Mouse (Mus musculus) liver, embryonic 13.5 days (tissue): ENCODE results near the gene Spata18. TPM values are rescaled to one million over a fixed set of nuclear protein-coding genes. Genes with fewer than 3 reads are reported as not detected.

Experiments used
- ATAC-seq: fragments of 200-750 bp; cut with Nextera tagmentation; 2 replicates; pipeline ENCODE4 v1.8.0; 2017; ENCODE audit warnings: low read depth, mild to moderate bottlenecking, moderate number of reproducible peaks, moderate library complexity
- DNase-seq: peaks from one replicate; pipeline ENCODE4 v3.0.0; 2022
- H3K27ac ChIP-seq: fragments of 300-500 bp; sonication (generic); 2 replicates; pipeline ENCODE4 v1.5.1; 2015; ENCODE audit warnings: moderate library complexity, mild to moderate bottlenecking, inconsistent platforms
- H3K27me3 ChIP-seq: fragments of 300-500 bp; sonication (generic); 2 replicates; pipeline ENCODE4 v1.6.1; 2015; ENCODE audit warnings: mild to moderate bottlenecking, inconsistent platforms
- H3K36me3 ChIP-seq: fragments of 300-500 bp; sonication (generic); 2 replicates; pipeline ENCODE4 v1.6.1; 2015; ENCODE audit warnings: mild to moderate bottlenecking, inconsistent platforms
- H3K4me1 ChIP-seq: fragments of 300-500 bp; sonication (generic); replicated peaks from 2 replicates; pipeline ENCODE4 v1.6.1; 2015; ENCODE audit warnings: inconsistent platforms
- H3K4me2 ChIP-seq: fragments of 300-500 bp; sonication (generic); 2 replicates; pipeline ENCODE4 v1.6.1; 2015; ENCODE audit warnings: inconsistent platforms, mild to moderate bottlenecking, moderate library complexity
- H3K4me3 ChIP-seq: fragments of 300-500 bp; sonication (generic); replicated peaks from 2 replicates; pipeline ENCODE4 v1.5.1; 2015; ENCODE audit warnings: mild to moderate bottlenecking, inconsistent platforms
- H3K9ac ChIP-seq: fragments of 300-500 bp; sonication (generic); 2 replicates; pipeline ENCODE4 v1.6.1; 2015; ENCODE audit warnings: mild to moderate bottlenecking, inconsistent platforms
- H3K9me3 ChIP-seq: fragments of 300-500 bp; sonication (generic); replicated peaks from 2 replicates; pipeline ENCODE4 v1.6.1; 2016; ENCODE audit warnings: inconsistent platforms
- WGBS: fragments of 180-500 bp; shearing (Covaris S2); methylation state at CpG from one replicate; pipeline ENCODE4 v1.1.7; 2015; ENCODE audit not compliant: insufficient replicate concordance; 5-methylcytosine and 5-hydroxymethylcytosine counted together
- polyA plus RNA-seq: library from polyadenylated mRNA; unstranded; fragments of >200 nt; fragmentation: Nextera tagmentation; extraction: Ambion mirVana; gene quantifications from 2 replicates; pipeline ENCODE4 v1.2.1, GENCODE M21; 2015

Spata18 gene
- polyA plus RNA-seq, 1 experiment from 2014 or later, result not detected

- ATAC-seq (no peak), DNase-seq (no peak)
- H3K36me3 ChIP-seq, result no peaks in the 10 kb centered on the region
- H3K27ac ChIP-seq, result no peak overlapping the region
- H3K9ac ChIP-seq, result no peak overlapping the region
- no peaks in the 10 kb centered on the region for H3K9me3 ChIP-seq
- WGBS, result 52% methylated on average over 4 of the region's 4 CpGs
- H3K4me1 ChIP-seq, result no peaks in the 10 kb centered on the region
- H3K4me3 ChIP-seq, result no peak overlapping the region
- no peak overlapping the region for H3K4me2 ChIP-seq
- no peaks in the 10 kb centered on the region for H3K27me3 ChIP-seq
These were observed 43.3 kb downstream of the Spata18 start for GRCm38 (mm10) chr5:73694254-73695015.

- Histone ChIP-seq H3K4me1 (no peaks in the 10 kb centered on the region), H3K27ac (no peak overlapping the region), H3K27me3 (no peaks in the 10 kb centered on the region), H3K4me2 (no peak overlapping the region), H3K4me3 (no peak overlapping the region), H3K9ac (no peak overlapping the region), H3K36me3 (no peaks in the 10 kb centered on the region), H3K9me3 (no peaks in the 10 kb centered on the region)
- 53% methylated on average over 4 of the region's 4 CpGs for WGBS
- DNase-seq (no peak), ATAC-seq (no peak)
These were observed 46.5 kb downstream of the Spata18 start for GRCm38 (mm10) chr5:73697700-73698099.

GRCm38 (mm10) chr5:73701063-73701890, 50.1 kb downstream of the Spata18 start:
- H3K9me3 ChIP-seq, result no peaks in the 10 kb centered on the region
- no peak overlapping the region for H3K9ac ChIP-seq
- H3K27ac ChIP-seq, result no peak overlapping the region
- no peak overlapping the region for H3K4me2 ChIP-seq
- no peak overlapping the region for H3K4me3 ChIP-seq
- DNase-seq (no peak), ATAC-seq (no peak)
- H3K4me1 ChIP-seq, result no peaks in the 10 kb centered on the region
- 63% methylated on average over 17 of the region's 17 CpGs for WGBS
- H3K36me3 ChIP-seq, result no peaks in the 10 kb centered on the region
- H3K27me3 ChIP-seq, result no peaks in the 10 kb centered on the region

GRCm38 (mm10) chr5:73701946-73702710, 50.9 kb downstream of the Spata18 start:
- ATAC-seq (no peak), DNase-seq (no peak)
- no peak overlapping the region for H3K4me3 ChIP-seq
- no peaks in the 10 kb centered on the region for H3K9me3 ChIP-seq
- H3K27ac ChIP-seq, result no peak overlapping the region
- WGBS, result 65% methylated on average over 12 of the region's 12 CpGs
- no peaks in the 10 kb centered on the region for H3K27me3 ChIP-seq
- no peak overlapping the region for H3K4me2 ChIP-seq
- no peak overlapping the region for H3K9ac ChIP-seq
- no peaks in the 10 kb centered on the region for H3K36me3 ChIP-seq
- no peaks in the 10 kb centered on the region for H3K4me1 ChIP-seq

- whole genome bisulfite sequencing, result 76% methylated on average over 4 of the region's 4 CpGs
- Histone ChIP-seq H3K4me2 (no peak overlapping the region), H3K9me3 (no peaks in the 10 kb centered on the region), H3K27ac (no peak overlapping the region), H3K9ac (no peak overlapping the region), H3K27me3 (no peaks in the 10 kb centered on the region), H3K4me1 (no peaks in the 10 kb centered on the region), H3K4me3 (no peak overlapping the region), H3K36me3 (no peaks in the 10 kb centered on the region)
- ATAC-seq (no peak), DNase-seq (no peak)
These were observed 51.9 kb downstream of the Spata18 start for GRCm38 (mm10) chr5:73703096-73703495.

GRCm38 (mm10) chr5:73704263-73704662, 53.1 kb downstream of the Spata18 start:
- DNase-seq (no peak), ATAC-seq (no peak)
- Histone ChIP-seq H3K9me3 (no peaks in the 10 kb centered on the region), H3K4me1 (no peaks in the 10 kb centered on the region), H3K27ac (no peak overlapping the region), H3K4me2 (no peak overlapping the region), H3K27me3 (no peaks in the 10 kb centered on the region), H3K4me3 (no peak overlapping the region), H3K36me3 (no peaks in the 10 kb centered on the region), H3K9ac (no peak overlapping the region)
- 32% methylated on average over 14 of the region's 14 CpGs for WGBS

GRCm38 (mm10) chr5:73704757-73705156, 53.6 kb downstream of the Spata18 start:
- Histone ChIP-seq H3K4me2 (no peak overlapping the region), H3K9ac (no peak overlapping the region), H3K4me3 (no peak overlapping the region), H3K4me1 (no peaks in the 10 kb centered on the region), H3K36me3 (no peaks in the 10 kb centered on the region), H3K9me3 (no peaks in the 10 kb centered on the region), H3K27me3 (no peaks in the 10 kb centered on the region), H3K27ac (no peak overlapping the region)
- WGBS, result 77% methylated on average over 8 of the region's 8 CpGs
- DNase-seq (no peak), ATAC-seq (no peak)

GRCm38 (mm10) chr5:73705290-73705689, 54.1 kb downstream of the Spata18 start:
- 76% methylated on average over 5 of the region's 5 CpGs for WGBS

GRCm38 (mm10) chr5:73712852-73713251, 61.7 kb downstream of the Spata18 start:
- WGBS, result 54% methylated on average over 7 of the region's 7 CpGs
- no peak overlapping the region for H3K9ac ChIP-seq
- no peaks in the 10 kb centered on the region for H3K9me3 ChIP-seq
- H3K36me3 ChIP-seq, result no peaks in the 10 kb centered on the region
- no peak overlapping the region for H3K4me2 ChIP-seq
- no peak for DNase-seq
- no peaks in the 10 kb centered on the region for H3K4me1 ChIP-seq
- no peak overlapping the region for H3K27ac ChIP-seq
- no peak for ATAC-seq
- no peaks in the 10 kb centered on the region for H3K27me3 ChIP-seq
- no peak overlapping the region for H3K4me3 ChIP-seq

More at GRCm38 (mm10) chr5:73705290-73705689, 54.1 kb downstream of the Spata18 start:
- DNase-seq, result no peak
- no peak overlapping the region for H3K4me3 ChIP-seq
- H3K4me1 ChIP-seq, result no peaks in the 10 kb centered on the region
- H3K36me3 ChIP-seq, result no peaks in the 10 kb centered on the region
- H3K9me3 ChIP-seq, result no peaks in the 10 kb centered on the region
- no peak overlapping the region for H3K27ac ChIP-seq
- no peak for ATAC-seq
- H3K4me2 ChIP-seq, result no peak overlapping the region
- no peak overlapping the region for H3K9ac ChIP-seq
- H3K27me3 ChIP-seq, result no peaks in the 10 kb centered on the region

GRCm38 (mm10) chr5:73716941-73717340, 65.8 kb downstream of the Spata18 start:
- no peak overlapping the region for H3K27ac ChIP-seq
- WGBS, result 45% methylated on average over 2 of the region's 2 CpGs
- H3K9me3 ChIP-seq, result no peaks in the 10 kb centered on the region
- H3K4me3 ChIP-seq, result no peak overlapping the region
- H3K9ac ChIP-seq, result no peak overlapping the region
- ATAC-seq, result no peak
- H3K36me3 ChIP-seq, result no peaks in the 10 kb centered on the region
- no peak overlapping the region for H3K4me2 ChIP-seq
- DNase-seq, result no peak
- H3K4me1 ChIP-seq, result no peaks in the 10 kb centered on the region
- H3K27me3 ChIP-seq, result no peaks in the 10 kb centered on the region

GRCm38 (mm10) chr5:73721682-73722282, 70.6 kb downstream of the Spata18 start:
- Histone ChIP-seq H3K27me3 (no peaks in the 10 kb centered on the region), H3K4me3 (no peak overlapping the region), H3K36me3 (no peaks in the 10 kb centered on the region), H3K9ac (no peak overlapping the region), H3K4me2 (no peak overlapping the region), H3K27ac (no peak overlapping the region), H3K4me1 (no peaks in the 10 kb centered on the region), H3K9me3 (no peaks in the 10 kb centered on the region)
- 65% methylated on average over 21 of the region's 21 CpGs for WGBS
- ATAC-seq, result no peak
- DNase-seq, result no peak
